Mouse (Mus musculus) G1E (cell line): ENCODE data around the gene Cpne2.

ENCODE experiments used
- CTCF ChIP-seq: IDR thresholded peaks from 2 replicates; pipeline ENCODE4 v1.5.1; 2012; ENCODE audit warnings: low read depth, low read length, inconsistent platforms, mixed read lengths
- GATA1 ChIP-seq: IDR thresholded peaks from 2 replicates; pipeline ENCODE4 v1.6.1; 2012; ENCODE audit warnings: borderline replicate concordance, low read length, inconsistent platforms, mixed read lengths
- GATA2 ChIP-seq: IDR thresholded peaks from 2 replicates; pipeline ENCODE4 v1.6.1; 2012; ENCODE audit warnings: low read depth, low read length, inconsistent platforms, borderline replicate concordance
- POLR2AphosphoS5 ChIP-seq: IDR thresholded peaks from 2 replicates; pipeline ENCODE4 v1.6.1; 2012; ENCODE audit warnings: low read depth, low read length, inconsistent platforms; ENCODE audit not compliant: insufficient replicate concordance
- TAL1 ChIP-seq: conservative IDR thresholded peaks from 2 replicates; pipeline ENCODE4 v1.6.1; 2012; ENCODE audit warnings: low read depth, low read length, inconsistent platforms, mixed read lengths

DNA sequence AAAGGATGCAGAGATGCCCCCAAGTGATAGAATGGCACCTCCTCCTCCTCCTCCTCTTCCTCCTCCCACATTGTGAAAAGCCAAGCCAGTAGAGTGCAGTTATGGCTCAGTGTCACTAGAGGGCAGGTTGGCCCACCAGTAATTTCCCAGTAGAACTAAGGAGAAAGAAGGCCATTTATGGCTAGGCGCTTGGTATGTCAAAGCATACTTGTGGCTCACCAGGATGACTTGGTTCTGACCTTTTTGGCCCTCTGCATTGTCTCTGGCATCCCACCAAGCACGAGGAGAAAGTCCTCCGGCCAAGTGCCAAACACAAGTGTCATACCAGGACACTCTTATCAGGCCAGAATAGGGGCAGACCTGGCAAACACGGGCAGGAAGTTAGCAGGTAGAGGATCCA, 4.5 kb upstream of the Cpne2 start:
- peak; percentile 55 for TF ChIP-seq CTCF
- no peak for TF ChIP-seq TAL1
- TF ChIP-seq POLR2AphosphoS5 = no peak
- TF ChIP-seq GATA1 = no peak
- no peak for TF ChIP-seq GATA2
